Mouse (Mus musculus) 3134 (cell line): ENCODE data around the gene Slc29a2.
A peak's percentile ranks its signal among the peaks of the same experiment; 100 is the strongest.

Experiments
- DNase-seq: peaks from one replicate; pipeline ENCODE4 v3.0.0-alpha.2; 2011; ENCODE audit warnings: low spot score; ENCODE audit not compliant: insufficient read length; ENCODE audit errors: extremely low read depth

Gene Slc29a2

GRCm38 (mm10) chr19:5057876-5058775 lies 34.5 kb downstream of the Slc29a2 start:
- DNase-seq = peak; percentile 58

DNA sequence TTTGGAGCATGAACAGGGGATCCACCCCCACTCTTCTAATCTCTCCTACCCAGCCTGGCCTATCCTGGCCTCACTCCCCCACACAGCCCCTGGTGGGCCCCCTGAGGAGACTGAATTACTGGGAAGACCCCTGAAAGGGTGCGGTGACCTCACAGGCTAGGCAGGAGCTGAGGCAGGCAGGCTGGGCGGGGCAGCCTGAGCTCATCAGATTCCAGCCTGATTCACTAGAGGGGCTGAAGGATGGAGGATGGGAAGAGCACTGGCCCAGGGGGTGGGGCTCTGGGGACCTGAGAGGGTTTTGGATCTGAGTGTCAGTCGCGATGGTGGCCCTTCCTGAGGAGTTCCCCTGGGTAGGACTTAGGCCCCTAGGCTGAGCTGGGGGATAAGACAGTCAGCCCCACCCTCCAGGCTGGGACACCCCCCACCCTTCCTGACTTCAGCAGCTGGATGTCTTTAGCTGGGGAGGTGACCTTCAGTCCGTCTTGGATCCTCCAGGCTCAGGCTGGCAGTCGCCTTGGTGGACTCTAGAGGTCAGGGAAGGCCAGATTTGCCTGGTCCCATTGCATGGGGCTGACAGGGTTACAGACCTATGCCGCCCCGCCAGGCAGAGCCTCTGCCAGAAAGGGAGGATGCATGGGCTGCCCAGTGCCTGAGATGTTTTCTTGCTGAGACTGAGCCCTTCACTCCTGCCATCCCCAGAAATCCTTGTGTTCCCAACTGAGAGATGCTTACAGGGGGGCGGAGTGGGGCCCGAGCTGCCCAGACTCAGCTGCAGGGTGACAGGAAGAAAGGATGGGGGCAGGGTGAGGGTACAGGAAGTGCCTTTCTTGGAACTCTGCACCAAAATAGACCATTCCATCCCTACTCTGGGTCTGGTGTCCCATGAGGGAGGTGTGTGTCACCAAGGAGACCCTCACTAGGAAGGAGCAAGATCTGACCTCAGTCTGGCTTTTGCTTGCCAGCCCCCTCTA lies 35.4 kb downstream of the Slc29a2 start:
- peak; percentile 63 for DNase-seq

DNA sequence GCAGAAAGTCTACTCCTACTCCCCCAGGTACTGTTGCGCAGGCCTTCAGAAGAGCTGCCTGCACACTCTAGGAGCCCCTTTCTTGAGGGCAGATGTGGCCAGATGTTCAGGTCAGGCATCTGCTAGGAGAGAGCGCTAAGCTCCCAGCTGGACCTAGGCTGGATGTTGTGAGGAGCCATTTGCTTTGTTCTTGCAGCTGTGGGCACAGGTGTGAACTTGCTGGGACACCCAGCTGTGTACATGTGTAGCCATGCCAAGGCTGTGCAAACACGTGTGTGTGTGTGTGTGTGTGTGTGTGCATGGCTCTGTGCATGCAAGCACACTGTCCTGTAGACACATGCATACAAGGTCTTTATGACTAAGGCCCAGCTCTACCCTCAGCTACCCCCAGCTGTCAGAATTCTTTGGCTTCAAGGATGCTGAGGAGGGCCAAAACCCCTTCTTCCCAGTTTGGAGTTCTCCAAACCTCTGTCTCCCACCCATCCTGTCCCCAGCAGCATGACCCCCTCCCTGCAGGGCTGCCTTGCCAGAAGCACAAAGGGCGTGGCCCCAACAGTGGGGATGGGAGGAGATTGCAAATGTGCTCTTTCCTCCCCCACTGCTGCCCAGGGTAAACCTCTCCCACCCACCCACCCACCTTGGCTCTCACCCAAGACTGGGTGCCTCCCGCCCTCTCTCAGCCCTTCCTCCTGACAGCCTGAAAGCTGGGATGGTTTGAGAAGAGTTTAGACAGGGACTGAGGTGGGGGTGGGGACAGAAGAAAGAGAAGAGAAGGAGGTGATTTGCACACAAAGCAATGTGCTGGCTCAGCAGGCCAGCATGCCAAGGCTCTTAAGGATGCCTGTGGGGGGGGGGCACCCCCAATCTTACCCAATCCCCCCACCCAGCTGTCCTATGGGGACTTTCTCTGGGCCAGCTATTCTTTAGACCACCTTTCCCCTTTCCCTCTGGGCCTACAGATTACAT lies 37.0 kb downstream of the Slc29a2 start:
- DNase-seq = no peak

- DNase-seq = no peak
Measured at GRCm38 (mm10) chr19:5062041-5062440, 38.4 kb downstream of the Slc29a2 start.

DNA sequence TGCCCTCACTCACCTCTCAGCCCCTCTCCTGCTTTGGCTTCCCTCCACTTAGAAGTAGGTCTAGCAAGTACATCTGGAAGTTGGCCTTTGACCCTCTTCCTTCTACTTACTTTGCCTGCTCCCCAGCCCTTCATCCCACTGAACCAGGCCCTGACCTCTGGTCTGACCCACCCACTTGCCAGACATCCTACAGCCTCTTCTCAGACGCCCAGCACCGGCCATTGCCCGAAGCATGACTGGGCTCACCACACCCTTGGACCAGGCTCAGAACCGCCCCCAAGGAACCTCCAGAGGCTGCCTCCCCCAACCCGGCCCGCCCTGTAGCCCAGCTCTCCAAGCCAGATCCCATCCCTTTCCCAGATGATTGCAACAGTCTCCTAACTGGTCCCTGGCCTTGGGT lies 38.8 kb downstream of the Slc29a2 start:
- peak; percentile 47 for DNase-seq

GRCm38 (mm10) chr19:5065104-5065503 lies 41.4 kb downstream of the Slc29a2 start:
- no peak for DNase-seq

- DNase-seq = no peak
Measured at GRCm38 (mm10) chr19:5067040-5067799, 43.6 kb downstream of the Slc29a2 start.

GRCm38 (mm10) chr19:5067867-5068569 lies 44.4 kb downstream of the Slc29a2 start, which contains the start of gene Cd248:
TSS of gene Cd248 (plus strand) at chr19:5068078.
- DNase-seq = no peak

- peak; percentile 28 for DNase-seq
Measured at GRCm38 (mm10) chr19:5068570-5069234, 45.0 kb downstream of the Slc29a2 start.

- DNase-seq = no peak
Measured at GRCm38 (mm10) chr19:5069486-5069885, 45.8 kb downstream of the Slc29a2 start.

DNA sequence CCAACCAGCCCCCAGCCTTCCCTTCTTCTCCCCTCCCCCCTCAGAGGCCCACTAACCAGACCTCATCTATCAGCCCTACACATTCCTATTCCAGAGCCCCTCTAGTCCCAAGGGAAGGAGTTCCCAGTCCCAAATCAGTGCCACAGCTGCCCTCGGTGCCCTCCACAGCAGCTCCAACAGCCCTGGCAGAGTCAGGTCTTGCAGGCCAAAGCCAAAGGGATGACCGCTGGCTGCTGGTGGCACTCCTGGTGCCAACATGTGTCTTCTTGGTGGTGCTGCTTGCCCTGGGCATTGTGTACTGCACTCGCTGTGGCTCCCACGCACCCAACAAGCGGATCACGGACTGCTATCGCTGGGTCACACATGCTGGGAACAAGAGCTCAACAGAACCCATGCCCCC lies 46.3 kb downstream of the Slc29a2 start:
- no peak for DNase-seq

DNA sequence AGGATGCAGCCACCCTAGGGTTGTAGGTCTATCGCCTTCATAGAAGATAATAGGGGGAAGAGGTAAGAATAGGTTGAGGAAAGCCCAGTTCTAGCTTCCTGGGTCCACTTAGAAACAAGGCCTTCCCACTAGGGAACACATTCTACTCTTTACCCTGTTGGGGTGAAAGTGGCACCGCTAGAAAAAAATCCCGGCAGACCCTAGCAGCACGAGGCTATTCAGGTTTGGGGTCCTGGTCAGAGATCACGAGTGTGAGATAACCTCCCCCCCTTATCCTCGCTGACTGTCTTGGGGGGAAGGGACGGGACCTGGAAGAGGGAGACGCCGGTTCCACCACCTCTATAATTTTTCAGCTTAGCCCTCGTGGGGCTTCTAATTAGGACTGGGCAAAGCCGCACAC lies 47.4 kb downstream of the Slc29a2 start:
- DNase-seq = no peak

DNA sequence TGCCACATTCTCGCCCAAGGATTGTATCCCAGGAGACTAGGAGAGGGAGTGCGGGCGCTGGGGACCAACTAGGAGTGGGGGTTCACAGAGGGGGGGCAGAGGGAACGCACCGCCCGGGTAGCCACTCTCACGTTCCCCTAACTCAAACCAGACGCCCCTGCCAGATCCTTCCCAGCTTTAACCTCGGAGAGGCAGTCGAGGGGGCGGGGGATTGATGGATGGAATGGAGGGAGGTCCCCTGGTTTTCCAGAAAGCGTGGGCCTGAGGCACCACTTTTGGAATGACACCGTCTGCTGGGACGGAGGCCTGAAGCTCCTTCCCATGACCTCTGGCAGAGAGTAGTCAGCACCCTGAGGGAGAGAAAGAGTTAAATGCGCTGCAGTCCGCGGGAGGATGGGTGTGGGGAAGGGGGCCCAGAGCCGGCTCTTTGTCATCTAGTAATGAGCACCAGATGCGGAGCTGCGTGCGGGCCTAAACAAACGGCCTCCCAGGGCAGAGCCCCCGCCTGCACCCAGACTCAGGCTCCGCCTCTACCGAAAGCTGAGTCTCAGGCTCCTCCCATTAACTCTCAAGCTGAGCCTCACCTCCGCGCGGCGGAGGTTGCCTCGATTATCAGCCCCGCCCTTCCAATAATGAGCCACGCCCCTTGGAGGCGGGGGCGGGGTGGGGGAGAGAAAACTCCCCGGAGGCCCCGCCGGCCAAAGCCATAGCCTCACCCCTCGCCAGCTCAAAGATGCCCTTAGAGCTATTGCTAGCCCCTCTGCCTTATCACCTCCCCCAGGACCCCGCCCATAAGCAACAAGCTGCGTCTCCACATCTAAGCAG lies 48.1 kb downstream of the Slc29a2 start:
- peak; percentile 83 for DNase-seq

DNA sequence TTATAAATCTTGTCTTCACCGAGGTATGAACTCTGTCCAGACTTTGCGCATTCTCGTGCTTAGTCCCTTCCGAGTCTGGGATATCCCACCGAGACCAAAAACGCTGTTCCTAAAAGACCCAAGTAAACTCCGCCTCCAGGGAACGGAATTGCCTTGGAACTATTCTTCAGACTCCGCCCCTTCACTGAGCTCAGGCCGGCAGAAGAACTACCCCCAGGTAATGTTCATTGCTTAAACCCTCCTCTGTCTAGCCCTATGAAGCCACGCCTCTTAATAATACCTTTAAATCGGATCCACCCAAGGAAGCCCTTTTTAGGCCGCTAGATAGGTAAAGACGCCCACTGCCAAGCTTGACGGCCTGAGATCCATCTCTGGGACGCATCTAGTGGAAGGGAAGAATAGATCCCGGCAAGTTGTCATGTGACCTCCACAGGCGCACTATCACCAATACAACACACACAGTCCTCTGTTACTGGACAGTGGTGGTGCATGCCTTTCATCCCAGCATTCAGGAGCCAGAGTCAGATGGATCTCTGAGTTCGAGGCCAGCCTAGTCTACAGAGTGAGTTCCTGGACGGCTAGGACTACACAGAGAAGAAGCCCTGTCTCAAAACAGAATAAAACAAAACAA lies 48.8 kb downstream of the Slc29a2 start:
- DNase-seq = no peak

GRCm38 (mm10) chr19:5073028-5073427 lies 49.4 kb downstream of the Slc29a2 start:
- peak; percentile 64 for DNase-seq

DNA sequence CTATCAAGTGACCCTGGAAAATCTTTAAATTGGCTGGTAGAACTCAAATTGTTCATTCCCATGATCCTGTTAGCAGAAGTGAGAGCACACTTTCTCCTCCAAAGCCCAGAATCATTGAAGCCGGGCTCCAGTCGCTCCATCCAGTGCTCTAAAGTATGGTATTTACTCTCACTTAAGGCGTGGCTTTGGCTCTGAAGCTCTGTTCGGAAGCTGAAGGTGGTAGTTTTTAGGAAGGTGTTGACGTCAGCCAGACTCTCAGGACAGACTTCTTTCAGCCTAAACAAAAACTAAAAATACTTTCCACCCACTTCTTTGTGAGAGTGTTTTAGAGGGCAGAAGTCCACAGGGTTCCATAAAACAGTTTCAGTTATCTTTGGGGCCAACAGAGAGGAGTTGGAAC lies 49.9 kb downstream of the Slc29a2 start:
- no peak for DNase-seq

- DNase-seq = no peak
Measured at GRCm38 (mm10) chr19:5079279-5079678, 55.6 kb downstream of the Slc29a2 start.
